Mouse (Mus musculus) midbrain, embryonic 12.5 days (tissue): ENCODE data around the gene Rhox7b. TPM values are rescaled to one million over a fixed set of nuclear protein-coding genes. Genes with fewer than 3 reads are reported as not detected.
"Not testable (repeated sequence)": the region's sequence is repeated elsewhere in the genome, so short reads cannot be mapped to it uniquely, and the experiment has no call there.

ENCODE experiments used
- ATAC-seq: fragments of 200-750 bp; cut with Nextera tagmentation; 2 replicates; pipeline ENCODE4 v1.8.0; 2017; ENCODE audit warnings: low read depth, moderate TSS enrichment, moderate library complexity; ENCODE audit not compliant: low FRiP score
- H3K27ac ChIP-seq: fragments of 300-500 bp; sonication (generic); replicated peaks from 2 replicates; pipeline ENCODE4 v1.5.1; 2016; ENCODE audit warnings: mild to moderate bottlenecking
- H3K27me3 ChIP-seq: fragments of 300-500 bp; sonication (generic); 2 replicates; pipeline ENCODE4 v1.6.1; 2016; ENCODE audit warnings: mild to moderate bottlenecking
- H3K36me3 ChIP-seq: fragments of 300-500 bp; sonication (generic); 2 replicates; pipeline ENCODE4 v1.6.1; 2016
- H3K4me1 ChIP-seq: fragments of 300-500 bp; sonication (generic); 2 replicates; pipeline ENCODE4 v1.6.1; 2016
- H3K4me2 ChIP-seq: fragments of 300-500 bp; sonication (generic); replicated peaks from 2 replicates; pipeline ENCODE4 v1.6.1; 2016; ENCODE audit warnings: mild to moderate bottlenecking, moderate library complexity
- H3K4me3 ChIP-seq: fragments of 300-500 bp; sonication (generic); 2 replicates; pipeline ENCODE4 v1.5.1; 2016; ENCODE audit warnings: mild to moderate bottlenecking
- H3K9ac ChIP-seq: fragments of 300-500 bp; sonication (generic); replicated peaks from 2 replicates; pipeline ENCODE4 v1.6.1; 2016; ENCODE audit warnings: mild to moderate bottlenecking, moderate library complexity
- H3K9me3 ChIP-seq: fragments of 300-500 bp; sonication (generic); 2 replicates; pipeline ENCODE4 v1.6.1; 2016; ENCODE audit warnings: mild to moderate bottlenecking
- WGBS: fragments of 180-500 bp; shearing (Covaris S2); methylation state at CpG from one replicate; pipeline ENCODE4 v1.1.7; 2016; 5-methylcytosine and 5-hydroxymethylcytosine counted together
- polyA plus RNA-seq: library from polyadenylated mRNA; unstranded; fragments of >200 nt; fragmentation: Nextera tagmentation; extraction: Ambion mirVana; gene quantifications from 2 replicates; pipeline ENCODE4 v1.2.1, GENCODE M21; 2016

The Rhox7b gene
- polyA plus RNA-seq, result not detected in 2 replicates

- H3K36me3 ChIP-seq, ATAC-seq, H3K4me1 ChIP-seq, H3K4me3 ChIP-seq, H3K9me3 ChIP-seq, H3K9ac ChIP-seq, H3K27me3 ChIP-seq, H3K27ac ChIP-seq, H3K4me2 ChIP-seq: not testable (repeated sequence)
- 85% methylated on average over 9 of the region's 9 CpGs for WGBS
Observed at GRCm38 (mm10) chrX:37897132-37897531, at the start of gene Rhox7b. TSS of gene Rhox7b (minus strand) at chrX:37897232.

DNA sequence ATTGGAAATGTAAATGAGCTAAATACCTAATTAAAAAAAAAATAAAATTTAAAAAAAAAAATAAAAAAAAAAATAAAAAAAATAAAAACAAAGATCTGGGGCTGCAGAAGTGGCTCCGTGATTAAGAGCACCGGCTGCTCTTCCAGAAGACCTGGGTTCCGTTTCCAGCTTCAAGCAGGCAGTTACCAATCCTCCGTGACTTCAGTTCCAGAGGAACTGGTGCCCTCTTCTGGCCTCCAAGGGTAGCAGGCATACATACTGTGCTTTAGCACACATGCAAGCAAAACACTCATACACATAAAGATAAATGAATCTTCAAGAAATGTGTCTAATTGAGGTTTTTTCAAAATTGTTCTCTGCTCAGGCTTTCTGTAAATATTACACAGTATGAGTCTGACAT lies 19.3 kb upstream of the Rhox7b start:
- ATAC-seq, result no peak
- Histone ChIP-seq H3K36me3 (no peaks in the 10 kb centered on the region), H3K9me3 (no peaks in the 10 kb centered on the region), H3K4me2 (no peak overlapping the region), H3K9ac (no peak overlapping the region), H3K4me1 (no peaks in the 10 kb centered on the region), H3K4me3 (no peak overlapping the region), H3K27me3 (no peaks in the 10 kb centered on the region), H3K27ac (no peak overlapping the region)
- 60% methylated on average over 4 of the region's 4 CpGs for WGBS

- no peaks in the 10 kb centered on the region for H3K9me3 ChIP-seq
- H3K27ac ChIP-seq, result no peak overlapping the region
- H3K27me3 ChIP-seq, result no peaks in the 10 kb centered on the region
- H3K9ac ChIP-seq, result no peak overlapping the region
- H3K4me2 ChIP-seq, result no peak overlapping the region
- no peaks in the 10 kb centered on the region for H3K36me3 ChIP-seq
- no peaks in the 10 kb centered on the region for H3K4me1 ChIP-seq
- WGBS, result 65% methylated on average over 7 of the region's 7 CpGs
- no peak for ATAC-seq
- H3K4me3 ChIP-seq, result no peak overlapping the region
Observed at GRCm38 (mm10) chrX:37908581-37908980, 11.5 kb upstream of the Rhox7b start.

DNA sequence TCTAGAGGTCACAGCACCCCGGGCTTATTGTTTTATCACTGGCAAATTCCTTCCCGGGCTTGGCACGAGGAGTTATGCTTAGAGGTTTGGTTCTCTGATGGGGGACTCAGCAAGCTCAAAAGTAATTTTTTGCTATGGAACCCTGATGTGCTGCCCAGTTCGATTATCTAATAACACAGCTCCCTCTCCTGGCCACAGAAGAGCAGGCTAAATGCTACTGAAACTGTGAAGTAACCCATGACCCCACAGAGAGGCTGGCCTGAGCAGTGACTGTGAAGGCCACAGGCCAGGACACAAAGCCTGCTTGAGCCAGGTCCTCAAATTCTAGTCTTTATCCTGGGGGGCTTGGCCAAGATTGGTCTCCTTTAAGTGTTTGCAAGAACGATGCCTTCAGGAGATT lies 6.7 kb upstream of the Rhox7b start:
- Histone ChIP-seq H3K4me3 (no peak overlapping the region), H3K9me3 (no peaks in the 10 kb centered on the region), H3K27ac (no peak overlapping the region), H3K36me3 (no peaks in the 10 kb centered on the region), H3K27me3 (no peaks in the 10 kb centered on the region), H3K9ac (no peak overlapping the region), H3K4me1 (no peaks in the 10 kb centered on the region), H3K4me2 (no peak overlapping the region)
- WGBS, result 80% methylated on average over 5 of the region's 5 CpGs
- ATAC-seq, result no peak

GRCm38 (mm10) chrX:37901670-37902069 lies 4.6 kb upstream of the Rhox7b start, which contains the start of gene Rhox9:
TSS of gene Rhox9 (minus strand) at chrX:37901770.
- not testable (repeated sequence) for H3K36me3 ChIP-seq, H3K4me3 ChIP-seq, H3K9me3 ChIP-seq, H3K4me1 ChIP-seq, H3K4me2 ChIP-seq, H3K27ac ChIP-seq, ATAC-seq, H3K27me3 ChIP-seq, H3K9ac ChIP-seq
- WGBS, result 91% methylated on average over 10 of the region's 18 CpGs

GRCm38 (mm10) chrX:37878844-37879243 lies 18.2 kb downstream of the Rhox7b start, which contains the start of gene Rhox8:
TSS of gene Rhox8 (minus strand) at chrX:37878944.
- no peak within 1 kb of the TSS for H3K4me2 ChIP-seq
- no peaks in the 10 kb centered on the region for H3K9me3 ChIP-seq
- H3K36me3 ChIP-seq, result no peaks in the 10 kb centered on the region
- no peaks in the 10 kb centered on the region for H3K27me3 ChIP-seq
- ATAC-seq, result no peak
- H3K4me3 ChIP-seq, result no peak within 1 kb of the TSS
- H3K27ac ChIP-seq, result no peak within 1 kb of the TSS
- no peaks in the 10 kb centered on the region for H3K4me1 ChIP-seq
- WGBS, result 77% methylated on average over 4 of the region's 4 CpGs
- H3K9ac ChIP-seq, result no peak within 1 kb of the TSS

DNA sequence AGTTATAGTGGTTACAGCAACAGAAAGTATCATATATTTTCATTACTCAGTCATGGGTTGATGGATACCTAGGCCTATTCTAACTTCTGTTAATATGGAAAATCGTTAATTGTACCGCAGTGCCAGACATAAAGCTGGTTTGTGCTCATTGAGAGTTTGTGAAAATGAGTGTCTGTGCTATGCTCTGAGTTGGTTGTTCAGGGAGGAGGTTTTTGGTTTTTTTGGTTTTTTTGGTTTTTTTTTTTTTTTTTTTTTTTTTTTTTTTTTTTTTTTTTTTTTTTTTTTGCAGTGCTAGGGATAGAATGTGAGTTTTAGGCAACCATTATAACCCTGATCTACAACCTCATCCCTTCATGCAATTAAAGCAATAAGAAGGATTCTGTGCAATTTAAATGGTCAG lies 25.4 kb downstream of the Rhox7b start:
- H3K9ac ChIP-seq, result no peak overlapping the region
- H3K4me1 ChIP-seq, result no peaks in the 10 kb centered on the region
- H3K27ac ChIP-seq, result no peak overlapping the region
- no peaks in the 10 kb centered on the region for H3K36me3 ChIP-seq
- H3K9me3 ChIP-seq, result no peaks in the 10 kb centered on the region
- ATAC-seq, result no peak
- 96% methylated on average over 2 of the region's 2 CpGs for WGBS
- H3K4me2 ChIP-seq, result no peak overlapping the region
- no peaks in the 10 kb centered on the region for H3K27me3 ChIP-seq
- H3K4me3 ChIP-seq, result no peak overlapping the region

Other genes starting within 250 kb of the Rhox7b start
- not detected in 2 replicates for gene Rhox4g, start 245.9 kb downstream of the Rhox7b start, polyA plus RNA-seq
- not detected in 2 replicates for gene Rhox3h, start 228.5 kb downstream of the Rhox7b start, polyA plus RNA-seq
- gene Rhox2h, start 224.0 kb downstream of the Rhox7b start, polyA plus RNA-seq, result not detected in 2 replicates
- gene Rhox5, start 92.4 kb downstream of the Rhox7b start, polyA plus RNA-seq, result 1.1 and 1.3 TPM in 2 replicates
- not detected in 2 replicates for gene Rhox6, start 70.3 kb downstream of the Rhox7b start, polyA plus RNA-seq
- gene Rhox7a, start 65.5 kb downstream of the Rhox7b start, polyA plus RNA-seq, result not detected in 2 replicates
- not detected in 2 replicates for gene Rhox8, start 18.3 kb downstream of the Rhox7b start, polyA plus RNA-seq
- not detected in 2 replicates for gene Rhox9, start 4.5 kb upstream of the Rhox7b start, polyA plus RNA-seq
- gene Btg1-ps1, start 121.6 kb upstream of the Rhox7b start, polyA plus RNA-seq, result not detected in 2 replicates
- not detected in 2 replicates for gene Btg1-ps2, start 145.9 kb upstream of the Rhox7b start, polyA plus RNA-seq
- not detected in 2 replicates for gene Rhox10, start 169.2 kb upstream of the Rhox7b start, polyA plus RNA-seq
- not detected in 2 replicates for gene Rhox11, start 187.9 kb upstream of the Rhox7b start, polyA plus RNA-seq
- gene Rhox12, start 213.7 kb upstream of the Rhox7b start, polyA plus RNA-seq, result not detected in 2 replicates
- not detected in 2 replicates for gene Rhox13, start 224.0 kb upstream of the Rhox7b start, polyA plus RNA-seq